Mouse (Mus musculus) C2C12 (cell line): Measurements from ENCODE around the gene Sec16a.

Source experiments
- CEBPB ChIP-seq: IDR thresholded peaks from one replicate; pipeline ENCODE4 v1.6.1; 2011; ENCODE audit warnings: low read depth, mild to moderate bottlenecking, control low read depth, moderate library complexity
- CTCF ChIP-seq: IDR thresholded peaks from one replicate; pipeline ENCODE4 v1.5.1; 2011; ENCODE audit not compliant: control insufficient read depth, insufficient read depth, insufficient read length
- MYOD1 ChIP-seq: IDR thresholded peaks from one replicate; pipeline ENCODE4 v1.6.1; 2011; ENCODE audit warnings: low read depth; ENCODE audit not compliant: control insufficient read depth, insufficient read length
- MYOG ChIP-seq: IDR thresholded peaks from one replicate; pipeline ENCODE4 v1.6.1; 2011; ENCODE audit not compliant: control insufficient read depth, insufficient read length; ENCODE audit errors: extremely low read depth
- USF1 ChIP-seq: IDR thresholded peaks from one replicate; pipeline ENCODE4 v1.6.1; 2011; ENCODE audit warnings: low read depth, mild to moderate bottlenecking, control low read depth, moderate library complexity

- TF ChIP-seq CTCF (no peak), MYOG (no peak), CEBPB (no peak), USF1 (no peak), MYOD1 (no peak)
Measured at GRCm38 (mm10) chr2:26490760-26491301, 45.8 kb upstream of the Sec16a start.
